Mouse (Mus musculus) ES-E14 (cell line): ENCODE measurements around the gene Zdhhc17.

ENCODE experiments used
- MAFK ChIP-seq: IDR thresholded peaks from 2 replicates; pipeline ENCODE4 v1.6.1; 2014; ENCODE audit warnings: mild to moderate bottlenecking, low read depth, low read length, inconsistent platforms; ENCODE audit not compliant: insufficient read depth
- ZNF384 ChIP-seq: IDR thresholded peaks from 2 replicates; pipeline ENCODE4 v1.6.1; 2012; ENCODE audit warnings: low read depth, low read length, inconsistent platforms

- TF ChIP-seq ZNF384 (no peak), MAFK (no peak)
Measured at GRCm38 (mm10) chr10:110916666-110917344, 93.1 kb downstream of the Zdhhc17 start.
